Mouse (Mus musculus): Measurements from ENCODE around the gene Aco2. TPM values are rescaled to one million over a fixed set of nuclear protein-coding genes. Genes with fewer than 3 reads are reported as not detected.
A peak's percentile ranks its signal among the peaks of the same experiment; 100 is the strongest.

The Aco2 gene
- polyA plus RNA-seq, 1 experiment from 2014 or later: 288 TPM

GRCm38 (mm10) chr15:81937098-81937972 is 65.2 kb downstream of the Aco2 start:
- peak overlapping the region; percentile 66 for H3K4me2 ChIP-seq (ENCODE audit: low read depth, low read length)
- no peaks in the 10 kb centered on the region for H3K9me3 ChIP-seq (ENCODE audit: control insufficient read depth, low read length)
- ATAC-seq: peak; percentile 2; the same call in 1 of the 2 replicates
- no peaks in the 10 kb centered on the region for H3K27me3 ChIP-seq (replicated peaks; ENCODE audit: control insufficient read depth, insufficient read depth, low read length)
- H3K4me3 ChIP-seq (ENCODE audit: low read length): peak overlapping the region; percentile 52
- no peaks in the 10 kb centered on the region for H3K36me3 ChIP-seq (ENCODE audit: control insufficient read depth, insufficient read depth, low read length)
- peak overlapping the region; percentile 73 for H3K27ac ChIP-seq (ENCODE audit: low read length)
- 10% methylated on average over 19 of the region's 19 CpGs for WGBS
- H3K9ac ChIP-seq (ENCODE audit: low read depth, low read length): peak overlapping the region; percentile 64
- peaks cover 18% of the 10 kb centered on the region for H3K4me1 ChIP-seq (ENCODE audit: control insufficient read depth, insufficient read depth, low read length)

GRCm38 (mm10) chr15:81938246-81938645 is 66.1 kb downstream of the Aco2 start:
- Histone ChIP-seq H3K4me1 (ENCODE audit: control insufficient read depth, insufficient read depth, low read length) (peaks cover 16% of the 10 kb centered on the region), H3K27me3 (replicated peaks; ENCODE audit: control insufficient read depth, insufficient read depth, low read length) (no peaks in the 10 kb centered on the region), H3K9ac (ENCODE audit: low read depth, low read length) (no peak overlapping the region), H3K36me3 (ENCODE audit: control insufficient read depth, insufficient read depth, low read length) (no peaks in the 10 kb centered on the region), H3K4me3 (ENCODE audit: low read length) (no peak overlapping the region), H3K27ac (ENCODE audit: low read length) (no peak overlapping the region), H3K4me2 (ENCODE audit: low read depth, low read length) (no peak overlapping the region), H3K9me3 (ENCODE audit: control insufficient read depth, low read length) (no peaks in the 10 kb centered on the region)
- WGBS: 39% methylated on average over 2 of the region's 2 CpGs
- ATAC-seq: no peak; the same call in 1 of the 2 replicates

- Histone ChIP-seq H3K9ac (ENCODE audit: low read depth, low read length) (no peak overlapping the region), H3K27me3 (replicated peaks; ENCODE audit: control insufficient read depth, insufficient read depth, low read length) (no peaks in the 10 kb centered on the region), H3K4me1 (ENCODE audit: control insufficient read depth, insufficient read depth, low read length) (peaks cover 14% of the 10 kb centered on the region), H3K9me3 (ENCODE audit: control insufficient read depth, low read length) (no peaks in the 10 kb centered on the region), H3K4me3 (ENCODE audit: low read length) (no peak overlapping the region), H3K4me2 (ENCODE audit: low read depth, low read length) (no peak overlapping the region), H3K27ac (ENCODE audit: low read length) (no peak overlapping the region), H3K36me3 (ENCODE audit: control insufficient read depth, insufficient read depth, low read length) (no peaks in the 10 kb centered on the region)
- WGBS: 86% methylated on average over 10 of the region's 10 CpGs
- ATAC-seq: no peak
These were observed 67.1 kb downstream of the Aco2 start for GRCm38 (mm10) chr15:81939157-81939715.

DNA sequence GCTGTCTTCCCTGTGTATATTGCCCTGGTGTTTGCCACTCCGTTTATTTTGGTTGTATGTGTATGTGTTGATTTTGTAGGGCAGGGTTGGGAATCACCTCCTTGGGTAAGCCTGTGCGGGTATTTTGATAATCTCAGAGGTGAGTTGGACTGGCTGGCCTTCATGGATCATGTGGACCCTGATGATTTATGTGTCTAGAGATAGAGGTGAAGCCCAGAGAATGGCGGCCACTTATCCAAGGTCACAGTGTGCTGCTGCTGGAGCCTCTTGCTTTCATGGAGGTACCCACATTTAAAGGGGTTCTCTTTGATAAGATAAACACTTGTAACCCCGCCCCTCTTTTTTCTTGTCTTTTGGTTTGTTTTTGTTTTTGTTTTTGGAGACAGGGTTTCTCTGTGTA is 67.7 kb downstream of the Aco2 start:
- no peaks in the 10 kb centered on the region for H3K27me3 ChIP-seq (replicated peaks; ENCODE audit: control insufficient read depth, insufficient read depth, low read length)
- no peak overlapping the region for H3K27ac ChIP-seq (ENCODE audit: low read length)
- H3K9ac ChIP-seq (ENCODE audit: low read depth, low read length): no peak overlapping the region
- H3K4me2 ChIP-seq (ENCODE audit: low read depth, low read length): no peak overlapping the region
- no peak for ATAC-seq
- peaks cover 14% of the 10 kb centered on the region for H3K4me1 ChIP-seq (ENCODE audit: control insufficient read depth, insufficient read depth, low read length)
- 74% methylated on average over 4 of the region's 4 CpGs for WGBS
- no peaks in the 10 kb centered on the region for H3K9me3 ChIP-seq (ENCODE audit: control insufficient read depth, low read length)
- no peak overlapping the region for H3K4me3 ChIP-seq (ENCODE audit: low read length)
- H3K36me3 ChIP-seq (ENCODE audit: control insufficient read depth, insufficient read depth, low read length): no peaks in the 10 kb centered on the region

DNA sequence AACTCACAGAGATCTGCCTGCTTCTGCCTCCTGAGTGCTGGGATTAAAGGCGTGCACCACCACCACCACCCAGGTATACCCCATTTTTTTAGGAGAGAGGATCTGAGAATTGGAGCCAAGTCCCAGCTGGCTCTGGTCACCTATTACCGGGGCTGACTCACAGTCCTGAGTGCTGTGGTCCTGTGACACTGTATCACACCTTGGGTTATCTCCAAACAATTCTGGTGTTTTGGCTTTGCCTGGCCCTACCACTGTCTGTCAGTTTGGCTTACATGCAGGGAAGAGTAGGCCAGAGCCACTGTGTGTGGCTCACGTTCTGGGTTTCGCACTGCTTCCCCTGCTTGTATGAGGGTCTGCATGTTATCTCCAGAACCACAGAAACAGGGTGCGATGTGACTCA is 68.1 kb downstream of the Aco2 start:
- ATAC-seq: no peak
- H3K27ac ChIP-seq (ENCODE audit: low read length): no peak overlapping the region
- H3K4me3 ChIP-seq (ENCODE audit: low read length): no peak overlapping the region
- H3K27me3 ChIP-seq (replicated peaks; ENCODE audit: control insufficient read depth, insufficient read depth, low read length): no peaks in the 10 kb centered on the region
- no peak overlapping the region for H3K9ac ChIP-seq (ENCODE audit: low read depth, low read length)
- H3K36me3 ChIP-seq (ENCODE audit: control insufficient read depth, insufficient read depth, low read length): no peaks in the 10 kb centered on the region
- peaks cover 14% of the 10 kb centered on the region for H3K4me1 ChIP-seq (ENCODE audit: control insufficient read depth, insufficient read depth, low read length)
- no peaks in the 10 kb centered on the region for H3K9me3 ChIP-seq (ENCODE audit: control insufficient read depth, low read length)
- H3K4me2 ChIP-seq (ENCODE audit: low read depth, low read length): no peak overlapping the region
- WGBS: 90% methylated on average over 5 of the region's 5 CpGs

DNA sequence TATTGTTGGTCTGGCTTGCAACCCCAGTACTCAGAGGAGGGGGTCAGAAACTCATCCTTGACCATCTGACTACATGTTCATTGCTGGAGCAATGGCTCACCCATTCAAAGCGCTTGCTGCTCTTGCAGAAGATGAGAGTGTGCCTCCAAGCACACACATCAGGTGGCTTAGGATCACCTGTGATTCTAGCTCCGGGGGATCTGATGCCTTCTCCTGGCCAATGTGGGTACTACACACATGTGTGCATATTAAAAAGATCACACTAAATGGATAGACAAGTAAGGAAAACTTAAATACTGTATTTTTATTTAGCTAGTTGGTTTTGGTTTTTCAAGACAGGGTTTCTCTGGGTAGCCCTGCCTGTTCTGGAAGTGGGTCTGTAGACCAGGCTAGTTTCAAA is 68.9 kb downstream of the Aco2 start:
- H3K4me1 ChIP-seq (ENCODE audit: control insufficient read depth, insufficient read depth, low read length): peaks cover 14% of the 10 kb centered on the region
- WGBS: 91% methylated on average over 2 of the region's 2 CpGs
- no peaks in the 10 kb centered on the region for H3K9me3 ChIP-seq (ENCODE audit: control insufficient read depth, low read length)
- H3K4me3 ChIP-seq (ENCODE audit: low read length): no peak overlapping the region
- H3K4me2 ChIP-seq (ENCODE audit: low read depth, low read length): no peak overlapping the region
- H3K9ac ChIP-seq (ENCODE audit: low read depth, low read length): no peak overlapping the region
- H3K27ac ChIP-seq (ENCODE audit: low read length): no peak overlapping the region
- no peaks in the 10 kb centered on the region for H3K27me3 ChIP-seq (replicated peaks; ENCODE audit: control insufficient read depth, insufficient read depth, low read length)
- no peaks in the 10 kb centered on the region for H3K36me3 ChIP-seq (ENCODE audit: control insufficient read depth, insufficient read depth, low read length)
- ATAC-seq: no peak

- Histone ChIP-seq H3K27ac (ENCODE audit: low read length) (no peak overlapping the region), H3K4me1 (ENCODE audit: control insufficient read depth, insufficient read depth, low read length) (no peaks in the 10 kb centered on the region), H3K9ac (ENCODE audit: low read depth, low read length) (no peak overlapping the region), H3K27me3 (replicated peaks; ENCODE audit: control insufficient read depth, insufficient read depth, low read length) (no peaks in the 10 kb centered on the region), H3K4me3 (ENCODE audit: low read length) (no peak overlapping the region), H3K9me3 (ENCODE audit: control insufficient read depth, low read length) (no peaks in the 10 kb centered on the region), H3K36me3 (ENCODE audit: control insufficient read depth, insufficient read depth, low read length) (no peaks in the 10 kb centered on the region), H3K4me2 (ENCODE audit: low read depth, low read length) (no peak overlapping the region)
- 25% methylated on average over 9 of the region's 9 CpGs for WGBS
- no peak for ATAC-seq
These were observed 71.2 kb downstream of the Aco2 start for GRCm38 (mm10) chr15:81943176-81943749.

DNA sequence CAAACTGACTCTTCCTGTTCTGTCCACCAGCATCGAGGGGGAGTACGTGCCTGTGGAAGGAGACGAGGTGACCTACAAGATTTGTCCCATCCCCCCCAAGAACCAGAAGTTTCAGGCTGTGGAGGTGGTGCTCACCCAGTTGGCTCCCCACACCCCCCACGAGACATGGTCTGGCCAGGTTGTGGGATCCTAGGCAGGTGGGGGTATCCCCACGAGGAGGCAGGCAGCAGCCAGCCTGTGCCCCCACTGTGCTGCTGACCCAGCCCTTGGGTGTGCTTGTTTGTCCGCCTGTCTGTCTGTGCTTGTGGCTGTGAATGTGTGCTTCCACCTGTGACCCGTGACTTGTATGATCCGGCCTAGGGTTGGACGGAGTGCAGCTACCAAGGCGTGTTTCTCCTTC is 77.0 kb downstream of the Aco2 start:
- no peaks in the 10 kb centered on the region for H3K36me3 ChIP-seq (ENCODE audit: control insufficient read depth, insufficient read depth, low read length)
- no peak overlapping the region for H3K4me3 ChIP-seq (ENCODE audit: low read length)
- no peak overlapping the region for H3K4me2 ChIP-seq (ENCODE audit: low read depth, low read length)
- no peaks in the 10 kb centered on the region for H3K4me1 ChIP-seq (ENCODE audit: control insufficient read depth, insufficient read depth, low read length)
- no peak overlapping the region for H3K27ac ChIP-seq (ENCODE audit: low read length)
- no peak for ATAC-seq
- H3K9ac ChIP-seq (ENCODE audit: low read depth, low read length): no peak overlapping the region
- H3K27me3 ChIP-seq (replicated peaks; ENCODE audit: control insufficient read depth, insufficient read depth, low read length): no peaks in the 10 kb centered on the region
- no peaks in the 10 kb centered on the region for H3K9me3 ChIP-seq (ENCODE audit: control insufficient read depth, low read length)
- WGBS: 86% methylated on average over 10 of the region's 10 CpGs

DNA sequence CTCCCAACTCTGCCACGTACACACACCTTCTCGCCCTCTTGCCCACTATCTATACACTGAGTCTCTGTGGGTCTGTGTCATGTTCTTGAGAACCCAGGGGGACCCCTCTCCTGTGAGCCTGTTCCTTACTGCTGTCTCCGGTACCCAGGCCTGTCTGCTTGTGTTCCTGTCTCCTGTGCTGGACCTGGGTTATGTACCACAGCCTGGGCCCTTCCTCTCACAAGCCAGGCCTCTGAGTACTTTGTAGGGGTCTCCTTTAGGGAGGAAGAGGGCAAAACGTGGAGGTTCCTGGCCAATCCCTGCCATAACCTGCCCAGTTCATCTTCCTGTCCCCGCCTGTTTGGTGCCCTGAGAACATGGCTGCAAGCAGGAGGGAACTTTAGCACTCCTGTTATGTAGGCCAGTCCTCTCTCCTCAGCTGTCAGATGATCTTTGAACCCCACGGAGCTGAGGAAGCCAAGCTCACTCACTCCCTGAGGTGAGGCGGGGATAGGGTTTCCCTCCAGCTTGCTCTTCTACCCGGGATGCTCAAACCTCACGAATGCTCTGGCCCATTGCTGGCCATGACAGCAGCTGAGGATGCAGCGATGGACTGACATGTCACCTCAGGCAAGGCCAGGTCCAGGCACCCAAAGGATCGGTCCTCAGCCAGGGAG is 77.5 kb downstream of the Aco2 start:
- ATAC-seq: peak; percentile 74

More for the DNA sequence above, 77.5 kb downstream of the Aco2 start:
- Histone ChIP-seq H3K27me3 (replicated peaks; ENCODE audit: control insufficient read depth, insufficient read depth, low read length) (no peaks in the 10 kb centered on the region), H3K36me3 (ENCODE audit: control insufficient read depth, insufficient read depth, low read length) (no peaks in the 10 kb centered on the region), H3K4me1 (ENCODE audit: control insufficient read depth, insufficient read depth, low read length) (no peaks in the 10 kb centered on the region), H3K9ac (ENCODE audit: low read depth, low read length) (no peak overlapping the region), H3K4me2 (ENCODE audit: low read depth, low read length) (no peak overlapping the region), H3K9me3 (ENCODE audit: control insufficient read depth, low read length) (no peaks in the 10 kb centered on the region), H3K27ac (ENCODE audit: low read length) (no peak overlapping the region), H3K4me3 (ENCODE audit: low read length) (no peak overlapping the region)
- 65% methylated on average over 11 of the region's 11 CpGs for WGBS

All from intestine, embryonic 16.5 days (tissue).